Mouse (Mus musculus) MEL (cell line): Measurements from ENCODE around the gene Prkaa1.

Source experiments
- CHD2 ChIP-seq: IDR thresholded peaks from 2 replicates; pipeline ENCODE4 v1.6.1; 2011; ENCODE audit warnings: low read length, improper control_type of control experiment
- CTCF ChIP-seq, 3 experiments: IDR thresholded peaks in 2 of 3; conservative IDR thresholded peaks in 1 of 3; 2 replicates each; pipeline ENCODE4 v1.5.1; 2011 to 2012; ENCODE audit warnings: low read length in 3 of 3, low read depth in 2 of 3, mild to moderate bottlenecking in 2 of 3, improper control_type of control experiment in 1 of 3, inconsistent platforms in 1 of 3, mixed read lengths in 1 of 3, moderate library complexity in 1 of 3; ENCODE audit not compliant: control insufficient read depth in 1 of 3, insufficient read depth in 1 of 3, poor library complexity in 1 of 3, severe bottlenecking in 1 of 3
- ELF1 ChIP-seq: IDR thresholded peaks from 2 replicates; pipeline ENCODE4 v1.6.1; 2014; ENCODE audit warnings: low read depth, mild to moderate bottlenecking, inconsistent platforms, low read length, improper control_type of control experiment, moderate library complexity
- EP300 ChIP-seq, 2 experiments: IDR thresholded peaks; 2 replicates each; pipeline ENCODE4 v1.6.1; 2011; ENCODE audit warnings: improper control_type of control experiment in 2 of 2, low read length in 2 of 2, low read depth in 1 of 2, mild to moderate bottlenecking in 1 of 2
- GATA1 ChIP-seq: IDR thresholded peaks from 2 replicates; pipeline ENCODE4 v1.6.1; 2011; ENCODE audit warnings: low read depth, low read length, improper control_type of control experiment
- POLR2AphosphoS5 ChIP-seq: IDR thresholded peaks from 2 replicates; pipeline ENCODE4 v1.6.1; 2012; ENCODE audit warnings: low read depth, borderline replicate concordance, mild to moderate bottlenecking, inconsistent platforms, low read length, moderate library complexity, mixed read lengths
- RAD21 ChIP-seq: IDR thresholded peaks from 2 replicates; pipeline ENCODE4 v1.6.1; 2011; ENCODE audit warnings: mild to moderate bottlenecking, low read depth, low read length, improper control_type of control experiment
- TCF12 ChIP-seq: IDR thresholded peaks from 2 replicates; pipeline ENCODE4 v1.6.1; 2014; ENCODE audit warnings: low read depth, mild to moderate bottlenecking, inconsistent platforms, low read length, improper control_type of control experiment, moderate library complexity
- USF1 ChIP-seq: IDR thresholded peaks from 2 replicates; pipeline ENCODE4 v1.6.1; 2014; ENCODE audit warnings: low read depth, mild to moderate bottlenecking, inconsistent platforms, low read length, improper control_type of control experiment, moderate library complexity

DNA sequence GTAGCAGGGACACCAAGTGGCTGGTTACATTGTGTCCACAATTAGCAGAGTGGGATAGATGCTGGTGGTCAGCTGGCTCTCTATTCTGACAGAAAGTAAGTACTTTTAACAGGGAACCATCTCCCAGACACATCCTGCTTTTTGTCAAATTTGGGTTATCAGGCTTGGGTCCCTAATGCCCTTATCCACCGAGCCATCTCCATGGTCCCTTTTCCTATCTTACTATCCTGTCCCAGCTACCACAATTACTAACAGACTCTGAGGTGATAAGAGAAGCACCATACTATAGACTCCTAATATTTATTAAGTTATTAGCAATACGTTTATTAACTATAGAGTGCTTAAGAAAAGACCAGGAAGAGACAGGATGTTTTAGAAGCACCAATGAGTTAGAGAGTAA lies 4.3 kb upstream of the Prkaa1 start:
- no peak for TF ChIP-seq CHD2
- no peak for TF ChIP-seq ELF1
- no peak for TF ChIP-seq CTCF (IDR thresholded peaks at IDR 0.05 in 2 of 3, conservative IDR thresholded peaks at IDR 0.05 in 1 of 3; ENCODE audit: control insufficient read depth in 1 of 3, insufficient read depth in 1 of 3, low read depth in 2 of 3, low read length in 3 of 3, poor library complexity in 1 of 3, severe bottlenecking in 1 of 3)
- no peak for TF ChIP-seq USF1
- peak; percentile 81 for TF ChIP-seq GATA1
- 0 out of 2 replicates have a peak, but pooled peaks have one; percentile 8 for TF ChIP-seq TCF12
- TF ChIP-seq RAD21 = no peak
- TF ChIP-seq EP300 (IDR thresholded peaks at IDR 0.05; ENCODE audit: low read depth in 1 of 2, low read length in 2 of 2) = peak; percentile 57 to 78
- TF ChIP-seq POLR2AphosphoS5 = no peak
